Mouse (Mus musculus) thymus, postnatal 10 days (tissue): ENCODE measurements around the gene Tmem44.

ENCODE experiments used
- DNase-seq, 2 experiments: peaks; one replicate each; pipeline ENCODE4 v3.0.0; 2021; ENCODE audit warnings: low spot score in 2 of 2

The Tmem44 gene

GRCm38 (mm10) chr16:30518635-30519034, 32.0 kb downstream of the Tmem44 start:
- no peak for DNase-seq

GRCm38 (mm10) chr16:30517666-30518283, 32.9 kb downstream of the Tmem44 start:
- no peak for DNase-seq

DNA sequence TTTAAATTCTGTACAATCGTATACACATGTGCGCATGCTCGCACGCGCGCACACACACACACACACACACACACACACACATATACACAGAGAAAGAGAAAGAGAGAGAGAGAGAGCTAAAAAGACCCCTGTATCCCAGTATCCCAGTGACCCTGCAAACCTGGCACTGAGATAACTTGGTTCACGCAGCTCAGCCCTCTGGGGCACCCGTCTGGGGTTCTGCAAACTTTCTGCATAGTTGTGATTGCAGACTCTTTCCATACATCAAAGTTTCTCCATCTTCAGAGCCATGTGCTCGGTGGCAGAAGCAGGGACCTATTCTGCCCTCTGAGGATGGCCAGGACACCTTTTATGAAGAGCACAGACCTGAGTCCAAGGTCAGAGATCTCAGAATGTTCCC, 33.6 kb downstream of the Tmem44 start:
- DNase-seq, result no peak

DNA sequence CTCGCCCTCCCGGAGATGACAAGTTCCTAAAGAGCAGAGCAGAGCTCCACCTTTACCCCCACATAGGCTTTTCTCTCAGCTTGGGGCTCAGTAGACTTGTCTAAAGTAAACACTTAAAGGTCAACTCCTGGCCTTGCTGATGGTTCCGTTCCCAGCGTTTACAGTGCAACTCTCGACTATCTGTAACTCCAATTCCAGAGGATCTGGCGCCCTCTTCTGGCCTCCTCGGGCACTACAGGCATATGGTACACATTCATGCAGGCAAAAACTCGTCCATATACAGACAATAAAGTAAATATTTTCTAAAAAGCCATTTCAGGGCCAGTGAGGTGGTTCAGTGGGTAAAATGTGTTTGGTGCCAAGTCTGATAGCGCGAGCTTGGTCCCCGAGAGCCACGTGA, 35.2 kb downstream of the Tmem44 start:
- peak in 1 of 2 experiments; percentile 50 for DNase-seq

DNA sequence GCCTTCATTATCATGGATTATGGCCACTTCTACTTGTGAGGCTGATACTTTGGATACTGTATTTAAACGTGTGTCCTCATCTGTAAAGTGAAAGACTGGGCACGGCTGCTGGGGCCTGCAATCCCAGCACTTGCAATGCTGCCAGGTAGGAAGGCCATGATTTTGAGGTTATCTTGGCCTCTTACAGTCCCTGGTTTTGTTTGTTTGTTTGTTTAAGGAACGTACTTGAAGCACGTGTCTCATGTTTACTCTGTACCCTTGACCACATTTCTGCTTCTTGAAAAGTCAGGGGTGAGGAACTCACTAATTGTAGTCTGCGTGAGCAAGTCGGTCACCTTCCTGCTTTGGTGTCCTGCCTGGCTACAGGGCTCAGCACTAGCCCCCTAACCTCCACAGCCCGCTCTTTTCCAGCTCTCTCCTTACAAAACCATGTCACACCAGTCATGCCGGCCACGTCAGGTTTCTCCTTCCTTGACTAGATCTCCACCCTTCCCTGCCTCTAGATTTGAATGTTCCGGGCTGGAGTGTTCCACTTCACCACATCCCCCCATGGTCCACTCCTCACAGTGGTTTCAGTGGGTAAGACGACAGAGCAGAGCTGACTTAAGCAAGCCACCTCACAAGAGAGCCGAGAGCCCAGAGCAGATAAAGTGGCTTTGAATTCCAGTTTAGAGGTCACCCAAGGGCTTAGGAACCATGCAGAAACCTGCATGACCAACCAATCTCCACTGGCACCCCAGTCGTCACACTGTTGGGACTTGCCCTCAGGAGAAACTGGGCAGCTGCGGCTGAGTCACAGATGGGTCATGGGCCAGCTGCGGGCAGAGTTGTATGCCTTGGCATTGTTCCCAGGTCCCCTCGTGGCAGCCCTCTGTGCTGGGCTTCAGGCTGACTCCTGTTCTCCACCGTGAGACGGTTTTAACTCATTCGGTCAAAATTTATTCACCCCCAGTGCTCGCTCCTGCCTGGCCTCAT, 37.3 kb downstream of the Tmem44 start:
- DNase-seq, result no peak

DNA sequence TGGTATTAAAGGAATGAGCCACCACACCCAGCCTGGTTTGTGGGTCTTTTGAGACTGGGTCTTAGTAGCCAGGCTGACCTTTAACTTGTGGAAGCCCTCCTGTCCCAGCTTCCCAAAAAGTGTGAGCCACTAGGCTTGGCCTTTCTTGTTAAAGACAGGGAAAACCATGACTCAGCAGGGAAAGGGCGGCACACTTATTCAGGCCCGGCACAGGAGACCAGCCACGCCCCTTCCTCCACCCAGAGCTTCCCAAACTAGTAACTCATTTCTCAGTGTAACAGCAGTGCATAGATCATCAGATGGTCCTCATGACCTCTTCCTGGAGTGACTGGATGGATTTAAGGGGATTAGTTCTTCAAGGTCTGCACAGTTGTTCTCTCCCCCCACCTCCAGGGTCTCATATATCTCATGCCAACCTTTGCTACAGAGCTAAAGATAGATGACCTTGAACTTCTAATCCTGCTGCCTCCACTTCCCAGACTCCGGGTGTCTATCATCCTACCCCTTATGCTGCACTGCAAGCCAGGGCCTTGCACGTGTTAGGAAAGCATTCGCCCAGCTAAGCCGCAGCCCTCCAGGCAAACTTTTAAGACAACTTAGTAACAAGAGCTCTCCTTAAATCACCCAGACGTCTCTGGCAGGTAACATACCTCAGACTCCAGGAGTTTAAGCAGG, 38.1 kb downstream of the Tmem44 start:
- DNase-seq, result no peak

- no peak for DNase-seq
Observed at GRCm38 (mm10) chr16:30511563-30512340, 38.9 kb downstream of the Tmem44 start.

GRCm38 (mm10) chr16:30510504-30511451, 39.9 kb downstream of the Tmem44 start:
- DNase-seq, result peak; percentile 84 to 90

DNA sequence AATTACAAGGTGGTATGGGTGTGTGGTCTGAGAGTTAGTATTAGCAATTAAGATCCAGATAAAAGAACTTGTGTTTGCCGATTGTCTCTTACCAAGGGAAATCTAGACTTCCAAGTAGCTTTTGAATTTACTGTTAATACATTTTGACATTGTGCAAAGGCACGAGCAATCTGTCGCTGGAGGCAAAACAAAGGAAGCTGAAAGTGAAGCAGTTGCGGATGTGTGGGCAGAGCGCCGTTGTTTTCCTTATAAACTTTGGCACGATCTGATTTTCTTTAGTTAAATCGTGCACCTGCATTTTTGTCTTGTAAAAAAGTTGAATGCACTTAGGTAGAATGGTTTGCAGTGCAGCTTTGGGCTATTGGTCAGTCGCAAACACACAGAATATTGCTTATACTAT, 40.6 kb downstream of the Tmem44 start:
- peak in 1 of 2 experiments; percentile 28 for DNase-seq

- no peak for DNase-seq
Observed at GRCm38 (mm10) chr16:30509340-30509739, 41.3 kb downstream of the Tmem44 start.

GRCm38 (mm10) chr16:30508738-30509137, 41.9 kb downstream of the Tmem44 start:
- DNase-seq, result no peak

DNA sequence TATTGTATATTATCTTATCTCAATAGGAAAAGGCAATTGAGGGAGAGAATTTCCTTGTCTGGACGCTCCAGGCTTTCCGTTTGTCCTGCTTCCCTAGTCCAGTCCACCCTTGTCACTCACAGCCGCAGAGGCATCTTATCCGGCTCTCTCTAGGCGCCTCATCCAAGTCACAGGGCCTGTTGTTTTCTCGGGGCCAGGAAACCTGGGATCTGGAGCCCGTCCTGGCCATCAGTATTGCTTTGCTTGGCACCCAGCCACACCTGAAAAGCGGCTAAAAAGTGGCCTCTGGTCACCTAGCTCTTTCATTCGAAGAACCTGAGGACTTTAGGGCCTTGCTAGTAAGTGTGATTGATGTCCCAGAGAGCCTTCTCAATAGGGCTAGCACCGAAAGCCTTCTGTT, 43.5 kb downstream of the Tmem44 start:
- DNase-seq, result no peak

DNA sequence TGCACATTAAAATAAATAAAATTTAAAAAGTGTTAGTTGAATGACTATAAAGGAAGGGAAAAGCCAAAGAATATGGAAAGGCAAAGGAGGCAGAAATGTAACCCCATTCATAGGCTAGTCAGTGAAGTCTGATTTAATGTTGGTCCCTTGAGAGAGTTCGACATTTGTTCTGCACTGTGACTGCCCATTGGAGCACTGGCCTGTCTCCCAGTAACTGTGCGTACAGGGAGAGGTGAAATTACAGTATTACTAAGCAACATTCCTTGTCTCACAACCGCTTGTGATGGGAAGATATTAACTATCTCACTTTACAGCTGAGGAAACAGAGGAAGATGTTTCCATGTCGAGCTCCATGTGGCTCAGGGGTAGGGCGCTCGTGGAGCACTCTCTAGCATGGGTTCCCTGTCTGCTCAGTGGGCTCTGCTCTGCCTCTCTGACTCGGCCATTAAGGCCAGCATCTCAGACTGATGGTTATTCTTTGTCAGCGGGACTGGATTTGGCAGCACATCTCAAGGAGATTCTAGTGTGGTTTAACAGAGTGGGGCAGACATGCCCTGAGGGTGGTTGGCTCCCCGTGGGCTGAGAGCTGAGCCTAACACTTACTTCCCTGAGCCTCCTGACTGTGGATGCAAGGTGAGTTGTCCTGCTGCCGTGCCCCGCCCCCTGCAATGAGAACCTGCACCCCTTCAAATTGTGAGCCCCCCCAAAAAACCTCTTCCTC, 45.2 kb downstream of the Tmem44 start:
- DNase-seq, result no peak

DNA sequence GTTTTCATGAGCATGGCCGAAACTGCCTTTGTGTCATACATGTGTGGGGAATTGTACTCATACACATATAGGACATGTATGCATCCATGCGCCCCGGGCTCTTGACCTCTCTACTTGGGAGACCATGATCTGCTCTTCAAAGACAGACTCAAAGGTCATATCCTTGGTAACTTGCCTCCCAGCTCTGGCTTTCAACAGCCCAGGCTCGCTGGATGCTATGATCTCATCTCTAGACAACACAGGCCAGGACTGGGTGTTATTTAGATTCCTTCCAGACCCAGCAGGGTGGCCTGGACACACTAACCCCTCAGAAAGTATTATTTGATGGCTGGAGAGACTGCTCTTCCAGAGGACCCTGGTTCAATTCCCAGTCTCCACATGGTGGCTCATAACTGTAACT, 45.8 kb downstream of the Tmem44 start:
- no peak for DNase-seq

- DNase-seq, result peak in 1 of 2 experiments; percentile 43
Observed at GRCm38 (mm10) chr16:30503958-30504357, 46.7 kb downstream of the Tmem44 start.

DNA sequence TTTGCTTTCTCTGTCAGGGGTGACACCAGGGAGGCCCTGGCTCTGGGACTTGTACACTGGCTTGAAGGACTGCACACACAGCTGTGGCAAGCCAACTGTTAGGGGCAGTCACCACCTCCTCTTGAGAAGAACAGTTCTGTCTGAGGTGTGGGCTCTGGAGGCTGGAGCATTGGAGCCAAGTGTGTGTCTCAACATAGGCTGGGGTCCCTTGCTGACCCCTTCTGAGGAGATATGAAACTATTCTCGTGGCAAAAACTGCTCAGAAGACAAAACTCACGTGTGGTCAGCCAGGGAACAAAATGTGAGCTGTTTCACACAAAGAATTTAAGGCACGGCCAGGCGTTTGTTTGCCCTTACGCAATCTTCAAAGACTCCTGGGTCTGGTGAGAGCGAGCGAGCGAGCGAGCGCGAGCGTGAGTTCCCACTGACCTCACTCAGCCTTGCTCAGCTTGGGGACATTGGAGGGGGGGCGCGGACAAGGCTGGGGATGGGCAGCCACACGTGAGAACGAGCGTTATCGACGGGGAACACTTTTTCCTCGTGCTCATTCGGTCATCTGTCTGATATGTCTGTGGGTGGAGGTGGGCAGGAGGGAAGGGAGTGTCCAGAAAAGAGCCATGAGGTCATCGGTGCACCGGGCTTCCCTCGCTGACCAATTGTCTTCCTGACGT, 48.3 kb downstream of the Tmem44 start:
- no peak for DNase-seq

DNA sequence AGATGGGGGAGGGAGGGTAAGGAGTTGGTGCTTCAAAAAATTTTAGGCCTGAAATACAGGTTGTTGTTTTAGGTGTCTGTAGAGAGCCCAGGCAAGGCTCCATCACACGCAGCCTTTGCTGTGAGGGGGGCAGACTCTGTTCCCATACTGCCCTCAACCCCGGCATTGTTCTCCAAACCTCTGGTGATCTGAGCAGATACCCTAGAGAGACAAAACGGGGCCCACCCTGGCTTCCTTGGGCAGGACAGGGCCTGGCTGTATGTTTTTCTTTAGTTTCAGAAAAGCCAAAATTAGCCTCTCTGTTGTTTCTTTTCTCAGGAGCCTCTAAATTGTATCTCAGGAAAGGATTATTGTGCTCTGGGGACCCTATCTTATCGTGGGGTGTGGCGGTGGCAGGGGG, 49.0 kb downstream of the Tmem44 start:
- no peak for DNase-seq

DNA sequence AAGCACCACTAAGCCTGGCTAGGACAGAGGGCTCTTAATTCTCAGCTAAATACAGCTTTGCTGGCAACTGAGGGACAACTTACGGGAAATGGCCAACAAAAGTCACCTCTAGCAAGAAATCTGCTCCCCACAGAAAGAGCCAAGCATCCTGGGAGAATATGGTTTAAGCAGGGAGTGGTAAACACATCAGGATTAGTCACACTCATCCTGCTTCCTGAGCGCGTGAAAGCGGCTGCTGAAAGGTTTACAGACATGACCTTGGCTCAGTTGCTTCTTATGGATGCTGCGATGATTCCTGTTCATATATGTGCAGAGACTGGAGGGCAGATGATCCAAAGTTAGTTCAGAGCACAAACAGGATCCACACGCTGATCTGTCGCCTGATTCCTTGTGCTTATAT, 50.4 kb downstream of the Tmem44 start:
- DNase-seq, result no peak

GRCm38 (mm10) chr16:30499126-30499857, 51.4 kb downstream of the Tmem44 start:
- no peak for DNase-seq
